ENCODE assay signal across 7 mouse cellular contexts in genomic region chr11:100388588-100388987, GRCm38 (mm10). TPM values are rescaled to one million over a fixed set of nuclear protein-coding genes. Genes with fewer than 3 reads are reported as not detected.
DNase-seq lines count a peak whose midpoint lies in the region; ATAC-seq and TF ChIP-seq lines count a peak whose summit lies in the region.

No protein-coding gene starts in this region.

- H3K9me3 ChIP-seq in embryonic facial prominence, embryonic 10.5 days = no peaks in the 10 kb centered on the region
- no peaks in the 10 kb centered on the region for H3K9me3 ChIP-seq in forebrain, embryonic 15.5 days

- H3K9ac ChIP-seq in forebrain, embryonic 15.5 days (replicated peaks) = no peak overlapping the region

- H3K4me2 ChIP-seq in forebrain, embryonic 15.5 days (replicated peaks) = no peak overlapping the region

- 0 out of 2 replicates have a peak, but pooled peaks cover 2% of the 10 kb centered on the region for H3K27me3 ChIP-seq in embryonic facial prominence, embryonic 10.5 days (replicated peaks; ENCODE audit: low read depth, poor library complexity, severe bottlenecking)
- H3K27me3 ChIP-seq in forebrain, embryonic 15.5 days = no peaks in the 10 kb centered on the region

- WGBS in embryonic facial prominence, embryonic 10.5 days = 78% methylated on average over 6 of the region's 6 CpGs
- 28% methylated on average over 6 of the region's 6 CpGs for WGBS in lung, adult 2 months
- WGBS in forebrain, embryonic 15.5 days = 82% methylated on average over 6 of the region's 6 CpGs

- no peak for ATAC-seq in forebrain, embryonic 15.5 days (replicated peaks)
- no peak for ATAC-seq in erythroblast, adult 5-6 weeks (replicated peaks; ENCODE audit: low FRiP score, poor library complexity, severe bottlenecking)

- no peak for TF ChIP-seq CTCF in lung, adult 2 months (IDR thresholded peaks at IDR 0.05; ENCODE audit: insufficient read depth, low read length)

- no peak overlapping the region for H3K4me3 ChIP-seq in embryonic facial prominence, embryonic 10.5 days
- peak overlapping the region; percentile 6 for H3K4me3 ChIP-seq in lung, adult 2 months (replicated peaks; ENCODE audit: extremely low read depth, low read depth, low read length)
- H3K4me3 ChIP-seq in forebrain, embryonic 15.5 days = no peak overlapping the region

- peak overlapping the region; percentile 65; the same call in 1 of the 2 replicates for H3K27ac ChIP-seq in embryonic facial prominence, embryonic 10.5 days (replicated peaks)
- no peak overlapping the region for H3K27ac ChIP-seq in forebrain, embryonic 15.5 days (replicated peaks)

- H3K4me1 ChIP-seq in embryonic facial prominence, embryonic 10.5 days = peaks cover 55% of the 10 kb centered on the region
- H3K4me1 ChIP-seq in lung, adult 2 months (ENCODE audit: control insufficient read depth, insufficient read depth, low read length) = peaks cover 62% of the 10 kb centered on the region
- H3K4me1 ChIP-seq in forebrain, embryonic 15.5 days = peaks cover 5% of the 10 kb centered on the region

- peak; percentile 66 for DNase-seq in adrenal gland, postnatal 25 days
- no peak for DNase-seq in embryonic facial prominence, embryonic 10.5 days (ENCODE audit: low spot score)
- DNase-seq in heart, postnatal 25 days (ENCODE audit: low spot score) = peak; percentile 79
- peak; percentile 67 for DNase-seq in lung, adult 2 months
- no peak for DNase-seq in urinary bladder, postnatal 4 days (ENCODE audit: low spot score in 2 of 2)

- TF ChIP-seq POLR2A in lung, adult 2 months (IDR thresholded peaks at IDR 0.05; ENCODE audit: borderline replicate concordance, extremely low read depth, low read depth, low read length) = no peak

- intact Hi-C loops in heart, postnatal 25 days (cut with DNase I) = no loop called here

- H3K36me3 ChIP-seq in embryonic facial prominence, embryonic 10.5 days (replicated peaks) = peaks cover 29% of the 10 kb centered on the region
- H3K36me3 ChIP-seq in forebrain, embryonic 15.5 days = peaks cover 19% of the 10 kb centered on the region; the same call in 1 of the 2 replicates

RNA-seq across cellular contexts. Expression of gene Jup, which starts 9.0 kb away (rescaled TPM):
- 59.5 and 81.5 TPM in 2 replicates for total RNA-seq in adrenal gland, postnatal 25 days (2021)
- polyA plus RNA-seq in embryonic facial prominence, embryonic 10.5 days (2016; fragmentation: Nextera tagmentation; extraction: Ambion mirVana) = 45.8 and 52.6 TPM in 2 replicates
- 100 to 1,000 TPM; 239 to 247 TPM for total RNA-seq in heart, postnatal 25 days (2021)
- 631 and 728 TPM in 2 replicates for polyA plus RNA-seq in lung, adult 2 months (2012; rRNA removed)
- polyA plus RNA-seq in forebrain, embryonic 15.5 days (2015; fragmentation: Nextera tagmentation; extraction: Ambion mirVana) = 51.4 and 55.4 TPM in 2 replicates
- total RNA-seq in erythroblast, adult 5-6 weeks (2015; ENCODE audit: low replicate concordance) = 1.5 and 2.3 TPM in 2 replicates
- 0.28 and 1.8 TPM in 2 replicates for total RNA-seq in erythroblast, adult 5-6 weeks (2017; ENCODE audit: low replicate concordance)

RNA-seq across cellular contexts. Expression of gene P3h4, which starts 26.0 kb away (rescaled TPM):
- 25.7 and 29.4 TPM in 2 replicates for total RNA-seq in adrenal gland, postnatal 25 days (2021)
- 34.1 and 34.9 TPM in 2 replicates for polyA plus RNA-seq in embryonic facial prominence, embryonic 10.5 days (2016; fragmentation: Nextera tagmentation; extraction: Ambion mirVana)
- 10 to 100 TPM; 15.4 to 15.8 TPM for total RNA-seq in heart, postnatal 25 days (2021)
- 40.6 and 53.9 TPM in 2 replicates for polyA plus RNA-seq in lung, adult 2 months (2012; rRNA removed)
- polyA plus RNA-seq in forebrain, embryonic 15.5 days (2015; fragmentation: Nextera tagmentation; extraction: Ambion mirVana) = 13.5 and 14.4 TPM in 2 replicates
- total RNA-seq in erythroblast, adult 5-6 weeks (2015; ENCODE audit: low replicate concordance) = not detected in 2 replicates
- not detected in 2 replicates for total RNA-seq in erythroblast, adult 5-6 weeks (2017; ENCODE audit: low replicate concordance)

RNA-seq across cellular contexts. Expression of gene Fkbp10, which starts 26.9 kb away (rescaled TPM):
- total RNA-seq in adrenal gland, postnatal 25 days (2021) = 23.8 and 24.7 TPM in 2 replicates
- 61.4 and 67.0 TPM in 2 replicates for polyA plus RNA-seq in embryonic facial prominence, embryonic 10.5 days (2016; fragmentation: Nextera tagmentation; extraction: Ambion mirVana)
- 10 to 100 TPM; 12.2 to 14.4 TPM for total RNA-seq in heart, postnatal 25 days (2021)
- 41.5 and 42.5 TPM in 2 replicates for polyA plus RNA-seq in lung, adult 2 months (2012; rRNA removed)
- 16.9 and 17.3 TPM in 2 replicates for polyA plus RNA-seq in forebrain, embryonic 15.5 days (2015; fragmentation: Nextera tagmentation; extraction: Ambion mirVana)
- not detected in 2 replicates for total RNA-seq in erythroblast, adult 5-6 weeks (2015; ENCODE audit: low replicate concordance)
- total RNA-seq in erythroblast, adult 5-6 weeks (2017; ENCODE audit: low replicate concordance) = not detected in 2 replicates

RNA-seq across cellular contexts. Expression of gene Hap1, which starts 32.7 kb away (rescaled TPM):
- total RNA-seq in adrenal gland, postnatal 25 days (2021) = 46.0 and 68.7 TPM in 2 replicates
- polyA plus RNA-seq in embryonic facial prominence, embryonic 10.5 days (2016; fragmentation: Nextera tagmentation; extraction: Ambion mirVana) = 14.0 and 14.2 TPM in 2 replicates
- 1 to 10 TPM in 1 of 2 experiments, under 1 TPM in 1; 0.83 to 1.2 TPM for total RNA-seq in heart, postnatal 25 days (2021)
- polyA plus RNA-seq in lung, adult 2 months (2012; rRNA removed) = 9.3 and 14.3 TPM in 2 replicates
- 94.7 and 128 TPM in 2 replicates for polyA plus RNA-seq in forebrain, embryonic 15.5 days (2015; fragmentation: Nextera tagmentation; extraction: Ambion mirVana)
- total RNA-seq in erythroblast, adult 5-6 weeks (2015; ENCODE audit: low replicate concordance) = not detected in 2 replicates
- total RNA-seq in erythroblast, adult 5-6 weeks (2017; ENCODE audit: low replicate concordance) = not detected in 2 replicates

RNA-seq across cellular contexts. Expression of gene Nt5c3b, which starts 53.0 kb away (rescaled TPM):
- 60.3 and 63.2 TPM in 2 replicates for total RNA-seq in adrenal gland, postnatal 25 days (2021)
- polyA plus RNA-seq in embryonic facial prominence, embryonic 10.5 days (2016; fragmentation: Nextera tagmentation; extraction: Ambion mirVana) = 150 and 156 TPM in 2 replicates
- total RNA-seq in heart, postnatal 25 days (2021) = 10 to 100 TPM; 30.2 to 33.3 TPM
- 21.7 and 31.5 TPM in 2 replicates for polyA plus RNA-seq in lung, adult 2 months (2012; rRNA removed)
- 103 and 112 TPM in 2 replicates for polyA plus RNA-seq in forebrain, embryonic 15.5 days (2015; fragmentation: Nextera tagmentation; extraction: Ambion mirVana)
- total RNA-seq in erythroblast, adult 5-6 weeks (2015; ENCODE audit: low replicate concordance) = 2.1 and 10.0 TPM in 2 replicates
- 1.7 and 6.3 TPM in 2 replicates for total RNA-seq in erythroblast, adult 5-6 weeks (2017; ENCODE audit: low replicate concordance)

Comparison
In these comparisons a context has a peak if more than half of its experiments do, and no peak if none do; other contexts are left out.
1. DNase-seq: peak in adrenal gland, postnatal 25 days (single experiment), heart, postnatal 25 days (single experiment) and lung, adult 2 months (single experiment); none in embryonic facial prominence, embryonic 10.5 days (single experiment) and urinary bladder, postnatal 4 days (0 of 2).
2. RNA of gene Jup, which starts 9.0 kb away (total RNA-seq): 239 to 247 TPM in heart, postnatal 25 days and 59.5 to 81.5 TPM in adrenal gland, postnatal 25 days; 0.28 to 2.3 TPM in erythroblast, adult 5-6 weeks; every median in the first group is over 10 times any median in the second.
3. RNA of gene P3h4, which starts 26.0 kb away (total RNA-seq): 25.7 to 29.4 TPM in adrenal gland, postnatal 25 days and 15.4 to 15.8 TPM in heart, postnatal 25 days; not detected in erythroblast, adult 5-6 weeks; every median in the first group is over 10 times any median in the second.
4. RNA of gene Fkbp10, which starts 26.9 kb away (total RNA-seq): 23.8 to 24.7 TPM in adrenal gland, postnatal 25 days and 12.2 to 14.4 TPM in heart, postnatal 25 days; not detected in erythroblast, adult 5-6 weeks; every median in the first group is over 10 times any median in the second.